Mouse (Mus musculus) lung, postnatal 0 days (tissue): ENCODE measurements around the gene Zcchc17. TPM values are rescaled to one million over a fixed set of nuclear protein-coding genes. Genes with fewer than 3 reads are reported as not detected.

ENCODE experiments used
- ATAC-seq: fragments of 200-750 bp; cut with Nextera tagmentation; 2 replicates; pipeline ENCODE4 v1.8.0; 2017; ENCODE audit warnings: moderate library complexity
- DNase-seq: peaks from one replicate; pipeline ENCODE4 v3.0.0-alpha.2; 2016; ENCODE audit warnings: low spot score
- H3K27ac ChIP-seq: fragments of 300-500 bp; sonication (generic); 2 replicates; pipeline ENCODE4 v1.5.1; 2014; ENCODE audit warnings: antibody characterized with exemption, mild to moderate bottlenecking, low read length, mixed read lengths
- H3K27me3 ChIP-seq: fragments of 300-500 bp; sonication (generic); replicated peaks from 2 replicates; pipeline ENCODE4 v1.6.1; 2014; ENCODE audit warnings: low read length, mixed read lengths; ENCODE audit not compliant: insufficient read depth
- H3K36me3 ChIP-seq: fragments of 300-500 bp; sonication (generic); 2 replicates; pipeline ENCODE4 v1.6.1; 2014; ENCODE audit warnings: low read length, mixed read lengths; ENCODE audit not compliant: insufficient read depth
- H3K4me1 ChIP-seq: fragments of 300-500 bp; sonication (generic); 2 replicates; pipeline ENCODE4 v1.6.1; 2014; ENCODE audit warnings: antibody characterized with exemption, low read depth, low read length, mixed read lengths; ENCODE audit not compliant: insufficient read depth
- H3K4me2 ChIP-seq: fragments of 300-500 bp; sonication (generic); replicated peaks from 2 replicates; pipeline ENCODE4 v1.6.1; 2014; ENCODE audit warnings: low read depth, mild to moderate bottlenecking, low read length, moderate library complexity, mixed read lengths
- H3K4me3 ChIP-seq: fragments of 300-500 bp; sonication (generic); 2 replicates; pipeline ENCODE4 v1.5.1; 2014; ENCODE audit warnings: low read depth, low read length
- H3K9ac ChIP-seq: fragments of 300-500 bp; sonication (generic); replicated peaks from 2 replicates; pipeline ENCODE4 v1.6.1; 2014; ENCODE audit warnings: low read depth, mild to moderate bottlenecking
- H3K9me3 ChIP-seq: fragments of 300-500 bp; sonication (generic); 2 replicates; pipeline ENCODE4 v1.6.1; 2016; ENCODE audit warnings: low read length, mixed read lengths
- CTCF ChIP-seq: IDR thresholded peaks from 2 replicates; pipeline ENCODE4 v1.5.1; 2016; ENCODE audit warnings: antibody characterized with exemption, mild to moderate bottlenecking
- EP300 ChIP-seq: IDR thresholded peaks from 2 replicates; pipeline ENCODE4 v1.6.1; 2016; ENCODE audit warnings: antibody characterized with exemption, mild to moderate bottlenecking, control low read depth
- WGBS: fragments of 180-500 bp; shearing (Covaris S2); extraction: QIAGEN DNeasy Blood & Tissue Kit; methylation state at CpG from one replicate; pipeline ENCODE4 v1.1.7; 2014; 5-methylcytosine and 5-hydroxymethylcytosine counted together
- polyA plus RNA-seq: library from polyadenylated mRNA; unstranded; fragments of >200 nt; fragmentation: Nextera tagmentation; extraction: Ambion mirVana; gene quantifications from 2 replicates; pipeline ENCODE4 v1.2.1, GENCODE M21; 2015

Gene Zcchc17
- polyA plus RNA-seq, 1 experiment from 2014 or later = 48.2 TPM

DNA sequence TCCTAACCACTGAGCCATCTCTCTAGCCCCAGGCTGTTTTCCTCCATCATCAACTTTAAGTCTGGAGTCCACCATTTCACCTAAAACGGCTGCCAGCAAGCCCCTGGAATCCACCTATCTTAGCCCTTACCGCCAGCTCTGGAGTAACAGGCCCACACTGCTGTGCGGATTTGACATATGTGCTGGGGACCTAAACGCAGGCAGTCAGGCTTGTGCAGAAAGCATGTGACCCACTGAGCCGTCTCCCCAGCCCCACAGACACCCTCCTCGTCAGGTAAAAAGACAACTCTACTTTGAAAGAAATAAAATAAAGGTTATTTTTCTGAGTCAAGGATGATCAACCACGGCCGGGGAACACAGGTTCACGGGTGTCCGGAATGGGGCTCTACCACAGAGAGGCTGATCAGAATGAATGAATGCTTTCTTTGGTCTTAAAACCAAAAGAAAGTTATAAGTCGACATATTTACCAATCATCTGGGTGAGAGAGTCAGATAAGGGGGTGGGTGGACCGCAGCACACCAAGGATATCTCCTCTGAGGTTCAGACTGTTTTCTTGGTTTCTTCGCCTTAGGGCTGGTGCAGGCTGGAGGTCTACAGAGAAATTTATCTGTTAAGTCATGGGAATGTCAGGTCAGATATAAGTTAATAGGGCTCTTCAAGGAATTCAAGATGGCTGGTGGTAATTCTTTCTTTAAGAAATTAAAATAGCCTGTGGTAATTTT, 63.3 kb downstream of the Zcchc17 start:
- Histone ChIP-seq H3K27me3 (no peaks in the 10 kb centered on the region), H3K9ac (no peak overlapping the region), H3K9me3 (no peaks in the 10 kb centered on the region), H3K4me1 (peaks cover 3% of the 10 kb centered on the region; the same call in 1 of the 2 replicates), H3K36me3 (no peaks in the 10 kb centered on the region), H3K27ac (no peak overlapping the region), H3K4me2 (no peak overlapping the region), H3K4me3 (no peak overlapping the region)
- no peak for TF ChIP-seq EP300
- TF ChIP-seq CTCF = no peak
- DNase-seq = no peak
- no peak for ATAC-seq
- 79% methylated on average over 13 of the region's 13 CpGs for WGBS

DNA sequence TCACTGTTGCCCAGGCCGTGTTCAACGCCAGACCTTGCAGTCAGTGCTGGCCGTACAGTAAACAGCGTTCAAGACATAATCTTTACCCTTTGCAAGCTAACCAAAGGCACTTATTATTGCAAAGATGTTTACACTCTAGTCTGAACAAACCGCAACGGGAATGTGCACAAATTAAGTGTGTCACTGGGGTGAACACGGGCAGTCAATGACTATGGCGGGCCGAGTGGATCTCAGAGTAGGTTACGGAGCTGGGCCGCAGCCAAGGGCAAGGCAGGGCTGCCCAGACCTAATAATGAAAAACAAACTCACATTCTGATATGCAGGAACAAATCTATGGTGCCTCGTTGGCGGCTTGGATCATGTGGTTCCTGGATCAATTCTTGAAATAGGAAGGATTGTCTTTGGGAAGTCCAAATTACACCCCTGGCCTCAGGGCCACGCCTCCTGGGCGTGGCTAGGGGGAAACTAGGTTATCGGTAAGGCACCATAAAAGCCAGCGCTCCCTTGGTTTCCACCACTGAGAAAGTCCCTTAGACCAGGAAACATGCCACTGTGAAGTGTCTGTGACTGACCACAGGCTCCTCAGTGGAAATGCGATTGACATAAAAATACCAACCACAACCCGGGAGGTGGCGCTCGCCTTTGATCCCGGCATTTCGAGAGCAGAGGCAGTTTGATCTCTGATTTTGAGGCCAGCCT, 64.5 kb downstream of the Zcchc17 start:
- peak; percentile 60 for DNase-seq
- H3K27ac ChIP-seq = no peak overlapping the region

DNA sequence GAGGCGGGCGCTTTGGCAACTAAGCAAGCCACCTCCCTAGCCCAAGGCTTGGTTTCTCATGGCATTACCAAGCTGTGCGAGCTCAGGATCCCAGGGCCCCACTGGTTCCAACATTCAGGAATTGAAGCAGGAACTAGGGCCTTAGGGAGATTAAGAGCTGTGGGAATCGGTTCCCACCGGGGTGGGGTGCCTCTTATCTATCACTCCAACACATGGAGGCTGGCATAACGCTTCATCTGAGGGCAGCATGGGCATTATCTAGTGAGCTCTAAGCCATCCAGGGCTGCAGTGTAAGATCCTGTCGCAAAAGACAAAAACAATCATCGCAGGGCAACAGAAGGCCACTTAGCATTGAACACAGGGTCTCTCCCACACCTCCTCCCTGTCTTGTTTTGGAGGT, 65.2 kb downstream of the Zcchc17 start:
- Histone ChIP-seq H3K4me3 (no peak overlapping the region), H3K4me2 (no peak overlapping the region), H3K4me1 (peaks cover 3% of the 10 kb centered on the region; the same call in 1 of the 2 replicates), H3K27me3 (no peaks in the 10 kb centered on the region), H3K36me3 (no peaks in the 10 kb centered on the region), H3K9ac (no peak overlapping the region), H3K9me3 (no peaks in the 10 kb centered on the region), H3K27ac (no peak overlapping the region)
- ATAC-seq (no peak), DNase-seq (no peak)
- 73% methylated on average over 8 of the region's 8 CpGs for WGBS
- TF ChIP-seq CTCF (no peak), EP300 (no peak)

More for the DNA sequence above, 64.5 kb downstream of the Zcchc17 start:
- 0 out of 2 replicates have a peak overlapping the region, but pooled peaks have one; percentile 22 for H3K4me2 ChIP-seq
- no peak for TF ChIP-seq EP300
- peak; percentile 47 for TF ChIP-seq CTCF
- peaks cover 3% of the 10 kb centered on the region; the same call in 1 of the 2 replicates for H3K4me1 ChIP-seq
- 35% methylated on average over 23 of the region's 23 CpGs for WGBS
- peak; percentile 60 for ATAC-seq
- H3K27me3 ChIP-seq = no peaks in the 10 kb centered on the region
- H3K36me3 ChIP-seq = no peaks in the 10 kb centered on the region
- no peak overlapping the region for H3K4me3 ChIP-seq
- H3K9me3 ChIP-seq = no peaks in the 10 kb centered on the region
- H3K9ac ChIP-seq = no peak overlapping the region

DNA sequence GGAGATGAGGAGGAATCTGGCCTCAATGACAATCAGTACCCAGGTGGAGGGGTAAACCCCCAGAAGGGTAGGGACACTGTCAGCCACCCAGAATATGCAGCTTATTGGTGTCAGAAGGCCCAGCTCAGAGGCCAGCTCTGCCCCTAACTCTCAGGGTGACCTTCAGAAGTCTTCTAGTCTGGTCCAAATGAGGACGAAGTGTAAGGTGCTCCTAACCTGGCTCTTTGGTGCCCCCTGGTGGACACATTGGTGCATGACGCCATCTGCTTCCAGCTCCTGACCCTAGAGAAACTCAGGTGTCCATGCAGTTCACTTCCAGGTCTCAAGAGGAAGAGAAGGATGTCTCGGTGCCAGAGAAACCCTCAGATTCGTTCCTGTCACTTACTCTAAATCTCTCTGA, 67.5 kb downstream of the Zcchc17 start:
- H3K9ac ChIP-seq = no peak overlapping the region
- peak; percentile 82 for DNase-seq
- peaks cover 3% of the 10 kb centered on the region; the same call in 1 of the 2 replicates for H3K4me1 ChIP-seq
- WGBS = under 1% methylated on average over 4 of the region's 4 CpGs
- H3K27ac ChIP-seq = no peak overlapping the region
- peak; percentile 49 for ATAC-seq
- H3K27me3 ChIP-seq = no peaks in the 10 kb centered on the region
- no peaks in the 10 kb centered on the region for H3K36me3 ChIP-seq
- H3K4me2 ChIP-seq = no peak overlapping the region
- TF ChIP-seq CTCF (peak; percentile 96), EP300 (no peak)
- H3K9me3 ChIP-seq = no peaks in the 10 kb centered on the region
- H3K4me3 ChIP-seq = no peak overlapping the region

DNA sequence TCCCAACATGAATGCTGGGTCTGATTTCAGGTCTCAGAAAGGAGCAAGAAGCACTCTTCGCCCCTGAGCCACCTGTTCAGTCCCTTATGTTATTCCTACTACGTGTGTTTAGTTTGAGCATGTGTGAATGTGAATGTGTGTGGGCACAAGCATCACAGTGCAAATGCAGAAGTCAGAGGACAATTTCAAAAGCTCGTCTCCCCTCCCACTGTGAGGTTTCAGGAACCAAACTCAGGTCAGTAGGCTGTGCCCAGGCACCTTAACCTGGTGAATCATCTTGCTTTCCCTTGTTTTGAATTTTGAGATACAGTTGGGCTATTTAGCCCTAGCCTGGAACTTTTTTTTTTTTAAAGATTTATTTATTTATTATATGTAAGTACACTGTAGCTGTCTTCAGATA, 69.9 kb downstream of the Zcchc17 start:
- H3K4me2 ChIP-seq = no peak overlapping the region
- no peak for TF ChIP-seq CTCF
- no peak for TF ChIP-seq EP300
- 71% methylated on average over 3 of the region's 3 CpGs for WGBS
- H3K4me3 ChIP-seq = no peak overlapping the region
- no peaks in the 10 kb centered on the region for H3K4me1 ChIP-seq
- H3K36me3 ChIP-seq = no peaks in the 10 kb centered on the region
- no peaks in the 10 kb centered on the region for H3K9me3 ChIP-seq
- H3K9ac ChIP-seq = no peak overlapping the region
- no peaks in the 10 kb centered on the region for H3K27me3 ChIP-seq
- H3K27ac ChIP-seq = no peak overlapping the region
- DNase-seq (no peak), ATAC-seq (no peak)

DNA sequence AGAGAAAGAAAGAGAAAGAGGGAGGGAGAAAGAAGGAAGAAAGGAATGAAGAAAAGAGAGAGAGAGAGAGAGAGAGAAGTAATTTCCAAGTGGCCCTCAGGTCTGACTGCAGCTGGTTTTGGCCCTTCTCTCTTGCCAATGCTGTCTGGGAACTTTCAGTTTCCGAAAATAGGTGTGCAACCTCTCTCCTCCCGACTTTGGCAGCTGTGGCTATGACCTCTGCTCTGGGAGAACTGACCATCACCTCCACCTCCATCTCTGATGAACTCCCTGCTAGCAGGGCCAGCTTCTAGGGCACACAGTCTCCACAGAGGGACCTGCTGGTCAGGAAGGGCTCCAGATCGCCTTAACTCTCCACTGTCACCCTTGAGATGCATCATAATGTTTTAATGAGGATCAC, 73.2 kb downstream of the Zcchc17 start:
- no peak overlapping the region for H3K4me2 ChIP-seq
- no peak overlapping the region for H3K4me3 ChIP-seq
- no peak for ATAC-seq
- no peaks in the 10 kb centered on the region for H3K4me1 ChIP-seq
- H3K9ac ChIP-seq = no peak overlapping the region
- H3K27ac ChIP-seq = no peak overlapping the region
- H3K27me3 ChIP-seq = no peaks in the 10 kb centered on the region
- no peak for TF ChIP-seq EP300
- no peak for TF ChIP-seq CTCF
- H3K36me3 ChIP-seq = no peaks in the 10 kb centered on the region
- H3K9me3 ChIP-seq = no peaks in the 10 kb centered on the region
- no peak for DNase-seq
- 32% methylated on average over 3 of the region's 3 CpGs for WGBS
